Mouse (Mus musculus) heart, postnatal 10 days (tissue): ENCODE measurements around the gene Pramel4. TPM values are rescaled to one million over a fixed set of nuclear protein-coding genes. Genes with fewer than 3 reads are reported as not detected.
"Not testable (repeated sequence)": the region's sequence is repeated elsewhere in the genome, so short reads cannot be mapped to it uniquely, and the experiment has no call there.

Experiments used
- DNase-seq, 2 experiments: peaks; one replicate each; pipeline ENCODE4 v3.0.0; 2021
- intact Hi-C: fragments of 180-260 bp; cut with DNase I; formaldehyde crosslinking; loops from one replicate; pipeline ENCODE4 v1.15.1; 2025
- total RNA-seq, 2 experiments: library from RNA; stranded (reverse); gene quantifications; 2 replicates each; pipeline ENCODE4 v1.2.3; 2021

Gene Pramel4
- total RNA-seq, result not detected

GRCm38 (mm10) chr4:144058826-144059225 lies at the start of gene Pramel4:
Gene Pramel4, plus strand, starts transcription at chr4:144059126.
- intact Hi-C loops, DNase-seq: not testable (repeated sequence)

DNA sequence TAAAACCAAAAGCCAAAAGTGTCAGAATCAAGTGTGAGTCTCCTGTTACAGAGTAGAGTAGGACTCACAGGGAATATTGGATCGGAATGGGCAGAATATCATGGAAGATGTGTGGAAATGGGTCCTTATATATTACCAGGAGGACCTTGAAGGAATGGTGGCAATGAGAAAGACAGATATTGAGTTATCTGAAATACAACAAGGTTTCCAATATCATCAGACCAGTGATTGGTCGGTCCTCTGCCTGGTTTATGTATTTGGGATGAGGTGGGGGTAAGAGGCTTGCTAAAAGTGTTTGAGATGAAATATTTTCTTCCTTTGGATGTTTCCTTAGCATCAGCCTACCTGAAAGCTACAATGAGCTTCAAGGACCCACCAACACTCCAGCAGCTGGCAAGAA lies 47.2 kb downstream of the Pramel4 start, which contains the start of gene Gm13102:
Gene Gm13102, plus strand, starts transcription at position 301 of the 400 bp plus-strand sequence.
- intact Hi-C loops, DNase-seq: not testable (repeated sequence)

Other genes starting within 250 kb of the Pramel4 start
- gene Gm13084, start 243.0 kb upstream of the Pramel4 start, total RNA-seq, result not detected
- not detected for gene Gm13103, start 212.6 kb upstream of the Pramel4 start, total RNA-seq
- not detected for gene Pramef6, start 158.7 kb upstream of the Pramel4 start, total RNA-seq
- not detected for gene Pramef25, start 108.1 kb upstream of the Pramel4 start, total RNA-seq
- gene Gm13101, start 92.2 kb upstream of the Pramel4 start, total RNA-seq, result not detected
- not detected for gene Pramef17, start 64.8 kb upstream of the Pramel4 start, total RNA-seq
- not detected for gene Gm13102, start 47.3 kb downstream of the Pramel4 start, total RNA-seq
- gene Oog3, start 103.5 kb downstream of the Pramel4 start, total RNA-seq, result not detected
- not detected for gene Oog2, start 131.6 kb downstream of the Pramel4 start, total RNA-seq
- not detected for gene C87977, start 154.2 kb downstream of the Pramel4 start, total RNA-seq
- not detected for gene Pramel5, start 221.4 kb downstream of the Pramel4 start, total RNA-seq